Mouse (Mus musculus) erythroblast, embryonic 14.5 days (primary cell): ENCODE measurements around the gene Fam32a. TPM values are rescaled to one million over a fixed set of nuclear protein-coding genes. Genes with fewer than 3 reads are reported as not detected.

ENCODE experiments used
- H3K27me3 ChIP-seq: 2 replicates; pipeline ENCODE4 v1.6.1; 2012; ENCODE audit warnings: inconsistent platforms; ENCODE audit not compliant: control insufficient read depth
- H3K36me3 ChIP-seq: 2 replicates; pipeline ENCODE4 v1.6.1; 2012; ENCODE audit warnings: mild to moderate bottlenecking, inconsistent platforms; ENCODE audit not compliant: control insufficient read depth
- H3K4me1 ChIP-seq: 2 replicates; pipeline ENCODE4 v1.6.1; 2012; ENCODE audit warnings: inconsistent platforms; ENCODE audit not compliant: control insufficient read depth
- H3K4me3 ChIP-seq: replicated peaks from 2 replicates; pipeline ENCODE3; 2012; ENCODE audit warnings: moderate library complexity, mild to moderate bottlenecking, inconsistent platforms
- H3K9me3 ChIP-seq: 2 replicates; pipeline ENCODE4 v1.6.1; 2012; ENCODE audit warnings: low read length, inconsistent platforms, mixed read lengths; ENCODE audit not compliant: control insufficient read depth
- GATA1 ChIP-seq: IDR thresholded peaks from 2 replicates; pipeline ENCODE4 v1.6.1; 2012; ENCODE audit warnings: low read length, inconsistent platforms, mixed read lengths
- TAL1 ChIP-seq: IDR thresholded peaks from 3 replicates; pipeline ENCODE4 v1.6.1; 2012; ENCODE audit warnings: low read length, inconsistent platforms, mixed read lengths
- polyA plus RNA-seq: library from polyadenylated mRNA; stranded (reverse); fragments of >175 nt; gene quantifications from 2 replicates; pipeline ENCODE4 v1.2.3, GENCODE M21; 2012

Fam32a gene
- polyA plus RNA-seq: 7.4 and 8.4 TPM in 2 replicates

DNA sequence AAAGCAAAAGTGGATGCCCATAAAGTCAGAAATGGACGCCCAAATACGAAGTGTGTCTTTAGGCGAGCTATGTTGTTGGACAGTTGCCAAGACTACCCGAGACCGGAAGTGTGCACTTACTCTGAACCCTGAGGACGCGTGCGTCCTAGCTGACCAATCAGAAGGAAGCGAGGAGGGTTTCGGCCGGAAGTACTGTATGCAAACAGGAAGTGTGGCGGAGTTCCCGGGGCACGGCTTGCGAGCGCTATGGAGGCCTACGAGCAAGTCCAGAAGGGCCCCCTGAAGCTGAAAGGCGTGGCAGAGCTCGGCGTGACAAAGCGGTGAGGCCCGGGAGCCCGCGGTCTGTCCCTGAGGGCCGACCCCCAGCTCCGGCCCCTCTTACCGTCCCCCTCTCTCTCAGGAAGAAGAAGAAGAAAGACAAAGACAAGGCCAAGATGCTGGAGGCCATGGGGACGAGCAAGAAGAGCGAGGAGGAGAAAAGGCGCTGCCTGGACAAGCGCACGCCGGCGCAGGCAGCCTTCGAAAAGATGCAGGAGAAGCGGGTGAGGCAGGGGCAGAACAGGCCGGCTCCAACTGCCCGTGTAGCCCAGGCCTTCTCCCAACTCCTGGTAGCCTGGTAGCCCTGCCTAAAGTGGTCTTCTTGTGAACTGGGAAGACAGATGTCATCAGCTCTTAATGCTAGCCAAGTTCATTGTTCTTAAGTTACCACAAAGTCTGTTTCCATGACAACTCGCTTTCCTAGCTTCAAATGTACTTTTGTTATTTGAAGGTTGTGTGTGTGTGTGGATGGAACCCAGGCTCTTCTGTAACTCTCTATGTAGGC is at the start of gene Fam32a:
Fam32a (plus strand) TSS at position 190 of the 823 bp plus-strand sequence.
- Histone ChIP-seq H3K4me3 (peak within 1 kb of the TSS; percentile 91), H3K4me1 (peaks cover 40% of the 10 kb centered on the region), H3K36me3 (peaks cover 33% of the 10 kb centered on the region), H3K27me3 (peaks cover 9% of the 10 kb centered on the region), H3K9me3 (no peaks in the 10 kb centered on the region)
- TF ChIP-seq GATA1: no peak
- no peak for TF ChIP-seq TAL1

DNA sequence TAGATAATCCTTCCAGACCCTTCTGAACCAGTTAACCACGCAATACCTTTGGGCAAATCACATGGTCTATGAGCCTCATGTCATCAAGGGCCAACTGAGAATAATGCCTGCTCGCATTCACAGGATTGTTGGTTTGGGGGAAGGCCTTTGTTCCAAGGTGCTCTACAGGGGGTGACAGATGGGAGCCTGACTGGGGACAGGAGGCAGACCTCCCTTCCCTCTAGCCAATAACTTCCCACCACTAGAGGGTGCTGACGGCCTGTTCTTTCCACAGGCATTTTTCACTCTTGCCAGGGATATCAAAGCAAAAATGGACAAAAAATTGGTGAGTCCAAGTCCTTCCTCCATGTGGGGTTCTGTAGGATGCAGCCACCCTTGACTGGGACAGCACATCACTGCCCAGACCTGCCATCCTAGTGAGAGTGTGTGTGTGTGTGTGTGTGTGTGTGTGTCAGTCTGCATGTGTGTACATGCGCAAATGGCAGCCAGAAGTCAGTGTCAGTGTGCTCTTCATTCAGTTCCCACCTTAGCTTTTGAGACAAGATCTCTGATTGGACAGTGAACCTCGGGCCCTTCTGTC is 42.1 kb upstream of the Fam32a start:
- TF ChIP-seq GATA1 (no peak), TAL1 (no peak)
- no peak overlapping the region for H3K4me3 ChIP-seq
- H3K36me3 ChIP-seq: peaks cover 96% of the 10 kb centered on the region
- no peaks in the 10 kb centered on the region for H3K4me1 ChIP-seq
- no peaks in the 10 kb centered on the region for H3K27me3 ChIP-seq
- no peaks in the 10 kb centered on the region for H3K9me3 ChIP-seq

DNA sequence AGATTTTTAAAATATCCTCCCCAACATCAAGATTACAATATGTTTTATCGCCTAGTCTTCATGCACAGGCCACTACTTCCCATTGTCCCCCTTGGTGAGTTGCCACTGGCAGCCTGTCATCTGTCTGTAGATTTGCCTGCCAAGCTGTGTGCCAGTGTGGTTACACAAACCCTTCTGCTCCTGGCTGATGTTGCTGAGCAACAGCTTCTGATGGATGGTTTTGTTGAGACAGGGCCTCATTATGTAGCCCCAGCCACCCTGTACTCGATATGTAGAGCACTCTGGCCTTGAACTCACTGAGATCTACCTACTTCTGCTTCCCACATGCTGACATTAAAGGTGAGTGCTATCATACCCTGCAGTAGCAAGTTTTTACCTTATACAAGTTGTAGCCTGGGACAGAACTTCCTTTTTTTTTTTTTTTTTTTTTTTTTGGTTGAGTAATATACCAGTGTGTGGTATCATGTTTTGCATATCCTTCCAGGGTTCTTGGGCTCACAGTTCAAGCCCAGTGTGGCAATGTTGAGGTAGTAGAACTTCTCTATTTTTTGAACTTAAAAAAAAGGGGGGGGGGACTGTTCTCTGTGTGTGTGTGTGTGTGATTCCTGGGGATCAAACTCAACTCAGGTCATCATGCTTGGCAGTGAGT is 35.9 kb upstream of the Fam32a start:
- Histone ChIP-seq H3K27me3 (no peaks in the 10 kb centered on the region), H3K4me3 (no peak overlapping the region), H3K9me3 (no peaks in the 10 kb centered on the region), H3K4me1 (no peaks in the 10 kb centered on the region), H3K36me3 (peaks cover 33% of the 10 kb centered on the region)
- no peak for TF ChIP-seq GATA1
- TF ChIP-seq TAL1: no peak; the same call in 2 of the 3 replicates

DNA sequence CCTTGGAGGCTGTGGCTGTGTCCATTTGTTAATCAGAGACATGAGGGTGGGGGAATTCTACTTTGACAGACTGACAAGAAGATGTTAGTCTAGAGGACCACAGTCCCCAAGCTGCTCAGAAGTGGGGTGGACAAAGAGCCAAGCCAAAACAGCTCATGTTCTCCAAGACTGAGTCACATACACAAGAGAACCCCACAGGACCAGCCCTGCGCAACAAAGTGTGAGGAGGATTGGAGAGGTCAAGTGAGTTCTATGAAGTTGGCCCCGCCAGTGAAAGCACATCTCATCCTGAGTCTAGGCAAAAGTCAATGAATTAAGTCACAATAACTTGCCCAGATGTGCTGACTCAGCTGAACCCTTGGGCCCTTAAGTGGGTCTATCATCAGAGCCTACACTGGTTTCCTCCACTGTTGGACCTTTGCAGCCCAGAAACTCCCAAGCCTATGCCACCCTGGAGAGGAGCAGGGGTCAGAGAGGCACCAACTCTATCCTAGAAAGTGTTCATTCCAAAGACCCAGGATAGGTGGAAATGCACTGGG is 31.7 kb upstream of the Fam32a start:
- Histone ChIP-seq H3K9me3 (no peaks in the 10 kb centered on the region), H3K4me3 (no peak overlapping the region), H3K36me3 (no peaks in the 10 kb centered on the region), H3K4me1 (no peaks in the 10 kb centered on the region), H3K27me3 (no peaks in the 10 kb centered on the region)
- no peak for TF ChIP-seq GATA1

DNA sequence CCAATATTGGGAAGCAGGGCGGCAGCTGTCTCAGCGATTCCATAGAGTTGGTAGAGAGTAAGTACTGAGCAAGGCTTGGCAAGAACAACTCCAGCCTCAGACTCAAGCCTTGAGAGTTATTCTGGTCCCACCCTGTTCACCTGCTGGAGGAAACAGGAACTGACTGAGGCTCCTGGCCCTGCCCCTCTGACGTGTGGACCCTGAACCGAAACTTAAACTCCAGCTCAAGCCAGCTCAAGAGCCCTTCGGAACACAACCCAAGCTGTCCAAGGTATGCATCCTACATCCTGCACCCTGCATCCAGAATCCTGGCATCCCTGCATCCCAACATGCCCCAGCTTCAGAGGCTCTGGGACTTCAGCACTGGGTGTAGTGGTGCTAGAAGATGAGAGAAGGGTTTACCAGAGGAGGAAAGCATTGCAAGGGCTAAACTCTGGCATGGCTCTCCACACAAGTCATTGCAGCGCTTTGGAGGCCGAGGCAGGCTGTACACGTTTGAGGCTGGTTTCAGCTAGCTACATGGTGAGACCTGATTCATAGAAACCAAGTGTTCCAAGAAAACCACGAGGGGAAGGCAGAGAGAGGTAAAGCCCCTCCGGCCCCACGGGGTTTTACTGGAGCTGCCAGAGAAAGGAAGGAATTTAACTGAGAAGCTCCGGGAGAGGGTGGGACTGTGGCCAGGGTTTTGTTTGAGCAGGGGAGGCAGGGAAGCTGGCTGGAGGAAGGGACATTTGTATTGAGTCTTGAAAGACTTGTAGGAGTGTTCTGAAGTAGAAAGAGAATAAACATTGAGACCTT is 29.9 kb upstream of the Fam32a start, which contains the start of gene Hsh2d:
Hsh2d (plus strand) TSS at position 222 of the 798 bp plus-strand sequence.
- Histone ChIP-seq H3K4me3 (no peak within 1 kb of the TSS), H3K4me1 (no peaks in the 10 kb centered on the region), H3K36me3 (no peaks in the 10 kb centered on the region), H3K27me3 (no peaks in the 10 kb centered on the region), H3K9me3 (no peaks in the 10 kb centered on the region)
- TF ChIP-seq TAL1 (no peak), GATA1 (no peak)

DNA sequence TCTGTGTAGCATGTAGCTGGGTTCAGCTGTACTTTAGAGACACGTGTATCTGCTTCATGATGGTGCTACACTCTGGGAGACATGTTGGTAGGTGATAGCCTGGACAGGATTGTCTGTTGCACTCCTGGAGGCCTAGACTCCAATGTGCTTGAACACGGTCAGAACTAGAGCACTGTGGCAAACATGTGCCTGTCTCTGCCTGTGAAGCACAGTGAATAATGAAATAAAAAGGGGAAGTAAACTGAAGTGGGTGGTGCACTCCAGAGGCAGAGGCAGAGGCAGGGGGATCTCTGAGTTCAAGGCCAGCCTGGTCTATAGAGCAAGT is 29.4 kb upstream of the Fam32a start:
- Histone ChIP-seq H3K4me3 (no peak overlapping the region), H3K9me3 (no peaks in the 10 kb centered on the region)
- TF ChIP-seq GATA1: no peak
- TF ChIP-seq TAL1: no peak

DNA sequence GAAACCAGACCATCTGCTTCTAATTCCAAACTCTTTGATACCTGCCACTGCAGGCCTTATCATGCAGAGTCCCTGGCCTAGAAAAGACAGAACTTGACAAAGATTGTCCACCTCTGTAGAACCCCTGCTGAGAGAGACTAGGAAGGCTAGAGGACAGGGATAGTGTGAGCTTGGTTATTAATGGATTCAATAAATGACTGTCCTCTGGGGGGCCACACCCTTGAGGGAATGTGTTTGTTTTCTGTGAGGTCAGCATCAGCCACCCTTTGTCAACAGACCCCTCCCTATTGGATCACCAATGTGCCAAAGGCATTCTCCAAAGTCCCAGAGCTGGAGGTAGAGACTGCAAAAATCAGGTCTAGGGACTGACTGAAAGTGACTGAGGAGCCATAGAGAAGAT is 27.5 kb upstream of the Fam32a start:
- Histone ChIP-seq H3K9me3 (no peaks in the 10 kb centered on the region), H3K4me1 (no peaks in the 10 kb centered on the region), H3K36me3 (no peaks in the 10 kb centered on the region), H3K27me3 (no peaks in the 10 kb centered on the region), H3K4me3 (no peak overlapping the region)
- TF ChIP-seq TAL1 (no peak), GATA1 (no peak)

More for the DNA sequence above, 29.4 kb upstream of the Fam32a start:
- Histone ChIP-seq H3K27me3 (no peaks in the 10 kb centered on the region), H3K36me3 (no peaks in the 10 kb centered on the region), H3K4me1 (no peaks in the 10 kb centered on the region)

DNA sequence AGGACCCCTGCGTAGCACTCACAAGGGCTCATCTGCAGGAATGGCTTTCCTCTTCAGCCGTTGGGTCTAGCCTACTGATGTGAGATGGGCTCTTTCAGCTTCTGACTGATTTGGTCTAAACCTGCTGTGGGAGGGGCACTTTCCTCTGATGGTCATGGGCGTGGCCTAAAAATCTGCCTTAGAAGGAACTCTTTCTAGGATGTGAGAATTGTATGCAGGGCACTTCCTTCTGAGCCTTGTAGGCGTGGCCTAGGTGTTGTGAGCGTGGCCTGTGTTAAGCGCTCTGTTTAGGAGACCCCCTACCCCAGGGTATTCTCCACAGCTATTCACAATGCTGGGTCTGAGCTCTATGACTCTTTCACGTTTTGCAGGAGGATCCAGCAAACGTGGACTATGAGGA is 21.5 kb upstream of the Fam32a start:
- Histone ChIP-seq H3K4me3 (no peak overlapping the region), H3K27me3 (no peaks in the 10 kb centered on the region), H3K4me1 (peaks cover 2% of the 10 kb centered on the region; the same call in 1 of the 2 replicates), H3K9me3 (peaks cover 4% of the 10 kb centered on the region), H3K36me3 (no peaks in the 10 kb centered on the region)
- TF ChIP-seq TAL1 (no peak), GATA1 (no peak)
